Mouse (Mus musculus): ENCODE measurements at regions not wholly inside any gene's neighbourhood (a gene's known extent, or its start where the extent isn't known, plus 50 kb on each side); places are given as distances from the start of the nearest gene placed in this dataset.

DNA sequence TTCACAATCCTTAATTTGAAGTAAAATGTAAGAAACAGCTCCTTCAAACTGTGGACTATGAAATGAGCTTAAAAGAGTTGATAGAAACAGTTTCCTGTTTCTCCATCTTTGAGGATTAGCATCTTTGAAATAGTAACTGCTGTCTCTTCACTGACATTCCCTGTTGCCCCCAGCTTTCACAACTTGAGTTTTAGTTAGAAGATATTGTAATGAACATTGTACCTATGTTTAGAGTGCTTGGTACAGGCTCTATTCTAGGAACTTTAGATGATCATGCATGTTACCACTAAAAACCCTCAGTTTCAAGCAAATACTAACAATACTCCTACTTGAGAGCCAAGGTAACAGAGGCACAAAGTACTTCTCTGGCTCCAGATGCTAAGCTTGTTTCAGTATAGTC is 340.1 kb upstream of the Sel1l start:
- DNase-seq (ENCODE audit: low spot score, missing footprints) (no peak), ATAC-seq (ENCODE audit: low FRiP score) (no peak)
- H3K9me3 ChIP-seq (ENCODE audit: control insufficient read depth, low read length) = no peaks in the 10 kb centered on the region
- H3K27me3 ChIP-seq (ENCODE audit: control insufficient read depth, insufficient read depth, low read length) = no peaks in the 10 kb centered on the region
- H3K27ac ChIP-seq (ENCODE audit: low read depth, low read length) = no peak overlapping the region
- H3K36me3 ChIP-seq (ENCODE audit: control insufficient read depth, insufficient read depth, low read length) = no peaks in the 10 kb centered on the region
- H3K4me2 ChIP-seq = no peak overlapping the region
- no peak overlapping the region for H3K4me3 ChIP-seq (ENCODE audit: low read depth, low read length)
- no peak overlapping the region for H3K9ac ChIP-seq (ENCODE audit: low read length)
- no peaks in the 10 kb centered on the region for H3K4me1 ChIP-seq (ENCODE audit: control insufficient read depth, insufficient read depth, low read length)

DNA sequence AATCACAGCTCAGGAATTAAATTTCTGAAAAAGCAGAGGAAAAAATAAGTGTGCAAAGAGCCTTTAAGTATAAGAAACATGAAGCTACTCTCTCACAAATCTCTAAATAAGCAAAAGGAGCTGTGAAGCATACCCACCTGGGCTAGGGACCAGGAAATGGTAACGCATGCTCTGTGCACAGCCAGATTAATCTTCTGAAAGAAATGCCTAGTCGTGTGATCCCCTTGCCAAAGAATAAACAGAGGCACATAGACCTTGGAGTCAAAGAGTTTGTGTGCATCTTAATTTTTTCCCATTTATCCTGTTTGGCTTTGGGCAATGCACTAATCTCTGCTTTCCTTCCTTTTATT is 338.2 kb upstream of the Sel1l start:
- no peak overlapping the region for H3K9ac ChIP-seq (ENCODE audit: low read length)
- no peak overlapping the region for H3K27ac ChIP-seq (ENCODE audit: low read depth, low read length)
- ATAC-seq (ENCODE audit: low FRiP score) (no peak), DNase-seq (ENCODE audit: low spot score, missing footprints) (no peak)
- no peak overlapping the region for H3K4me2 ChIP-seq
- H3K4me3 ChIP-seq (ENCODE audit: low read depth, low read length) = no peak overlapping the region
- H3K4me1 ChIP-seq (ENCODE audit: control insufficient read depth, insufficient read depth, low read length) = no peaks in the 10 kb centered on the region
- H3K9me3 ChIP-seq (ENCODE audit: control insufficient read depth, low read length) = no peaks in the 10 kb centered on the region
- H3K36me3 ChIP-seq (ENCODE audit: control insufficient read depth, insufficient read depth, low read length) = no peaks in the 10 kb centered on the region
- 82% methylated on average over 2 of the region's 2 CpGs for WGBS
- H3K27me3 ChIP-seq (ENCODE audit: control insufficient read depth, insufficient read depth, low read length) = no peaks in the 10 kb centered on the region

DNA sequence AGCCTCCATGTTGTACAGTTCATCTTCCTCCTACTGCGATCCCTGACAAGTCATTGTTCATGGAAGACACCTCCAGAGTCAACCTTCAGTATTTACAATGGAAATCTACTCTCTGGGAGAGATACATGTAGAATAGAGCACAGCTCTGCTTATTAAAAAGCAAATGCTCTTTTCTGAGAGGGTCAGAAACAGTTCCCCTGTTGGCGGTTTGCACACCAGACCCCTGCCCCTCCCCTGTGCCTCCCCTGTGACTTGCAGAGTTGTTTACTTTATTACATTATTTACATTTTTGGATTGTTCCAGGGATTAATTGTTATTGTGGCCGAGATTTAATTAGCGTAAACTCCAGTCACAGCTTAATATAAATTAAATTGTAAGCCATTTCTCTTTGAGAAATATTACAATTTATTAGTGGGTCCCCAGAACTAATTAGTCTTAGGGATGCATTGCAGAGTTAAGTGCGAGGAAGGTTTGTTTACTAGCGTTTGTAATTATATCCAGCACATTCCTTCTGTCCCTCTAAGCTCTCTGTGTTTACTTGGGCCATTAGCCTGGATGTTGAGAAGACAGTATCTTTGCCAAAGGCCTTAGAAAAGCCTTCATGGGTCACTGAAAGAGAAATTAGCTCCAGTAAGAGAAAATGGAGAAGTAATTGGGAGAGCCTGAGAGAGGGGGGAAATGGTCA is 337.6 kb upstream of the Sel1l start:
- no peak overlapping the region for H3K4me2 ChIP-seq
- H3K9me3 ChIP-seq (ENCODE audit: control insufficient read depth, low read length) = no peaks in the 10 kb centered on the region
- H3K9ac ChIP-seq (ENCODE audit: low read length) = no peak overlapping the region
- 77% methylated on average over 6 of the region's 6 CpGs for WGBS
- DNase-seq (ENCODE audit: low spot score, missing footprints) (no peak), ATAC-seq (ENCODE audit: low FRiP score) (no peak)
- H3K36me3 ChIP-seq (ENCODE audit: control insufficient read depth, insufficient read depth, low read length) = no peaks in the 10 kb centered on the region
- no peak overlapping the region for H3K4me3 ChIP-seq (ENCODE audit: low read depth, low read length)
- no peaks in the 10 kb centered on the region for H3K27me3 ChIP-seq (ENCODE audit: control insufficient read depth, insufficient read depth, low read length)
- no peaks in the 10 kb centered on the region for H3K4me1 ChIP-seq (ENCODE audit: control insufficient read depth, insufficient read depth, low read length)
- no peak overlapping the region for H3K27ac ChIP-seq (ENCODE audit: low read depth, low read length)

DNA sequence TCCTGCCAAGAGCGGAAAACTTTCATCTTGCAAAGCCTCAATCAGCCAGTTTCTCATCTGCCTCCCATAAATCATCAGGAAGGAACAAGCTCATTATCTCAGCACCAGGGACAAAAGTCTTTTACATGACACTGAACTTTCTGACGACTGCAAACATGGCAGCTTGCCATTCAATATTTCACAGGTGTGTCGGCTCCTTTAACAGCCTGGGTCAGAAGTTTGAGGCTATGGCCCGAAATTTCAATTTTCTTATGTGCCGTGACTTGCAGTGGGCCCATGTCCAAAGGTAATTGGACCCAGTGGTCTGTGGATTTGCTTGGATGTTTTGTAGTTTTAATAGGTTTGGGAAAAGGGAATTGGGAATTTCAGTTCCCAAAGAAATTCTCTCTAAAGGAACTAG is 330.3 kb upstream of the Sel1l start:
- H3K27me3 ChIP-seq (ENCODE audit: control insufficient read depth, insufficient read depth, low read length) = no peaks in the 10 kb centered on the region

DNA sequence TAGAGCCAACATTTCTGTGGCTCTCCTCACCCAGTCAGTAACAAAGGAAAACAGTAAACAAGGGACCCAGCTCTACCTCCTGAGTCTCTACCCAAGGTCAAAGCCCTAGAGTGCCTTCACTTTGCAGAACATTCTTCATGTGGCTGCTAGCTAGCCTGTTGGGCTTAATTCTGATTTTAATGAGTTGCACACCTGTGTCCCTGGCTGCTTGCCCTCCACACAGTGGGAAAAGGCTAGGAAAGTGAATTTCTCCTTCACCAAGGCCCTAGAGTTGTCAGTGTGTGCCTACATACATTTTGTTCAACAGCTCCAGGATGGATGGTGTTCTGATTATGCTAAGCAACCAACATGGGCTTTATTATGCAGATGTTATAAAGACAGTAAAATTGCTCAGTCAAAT is 307.8 kb upstream of the Sel1l start:
- Histone ChIP-seq H3K27ac (ENCODE audit: low read depth, low read length) (no peak overlapping the region), H3K4me3 (ENCODE audit: low read depth, low read length) (no peak overlapping the region), H3K4me1 (ENCODE audit: control insufficient read depth, insufficient read depth, low read length) (no peaks in the 10 kb centered on the region), H3K4me2 (no peak overlapping the region), H3K27me3 (ENCODE audit: control insufficient read depth, insufficient read depth, low read length) (no peaks in the 10 kb centered on the region), H3K36me3 (ENCODE audit: control insufficient read depth, insufficient read depth, low read length) (no peaks in the 10 kb centered on the region), H3K9ac (ENCODE audit: low read length) (no peak overlapping the region), H3K9me3 (ENCODE audit: control insufficient read depth, low read length) (no peaks in the 10 kb centered on the region)
- ATAC-seq (ENCODE audit: low FRiP score) = no peak
- DNase-seq (ENCODE audit: low spot score, missing footprints) = no peak

More for the DNA sequence above, 330.3 kb upstream of the Sel1l start:
- ATAC-seq (ENCODE audit: low FRiP score) (no peak), DNase-seq (ENCODE audit: low spot score, missing footprints) (no peak)
- no peak overlapping the region for H3K27ac ChIP-seq (ENCODE audit: low read depth, low read length)
- H3K4me3 ChIP-seq (ENCODE audit: low read depth, low read length) = no peak overlapping the region
- H3K9ac ChIP-seq (ENCODE audit: low read length) = no peak overlapping the region
- H3K9me3 ChIP-seq (ENCODE audit: control insufficient read depth, low read length) = no peaks in the 10 kb centered on the region
- H3K36me3 ChIP-seq (ENCODE audit: control insufficient read depth, insufficient read depth, low read length) = no peaks in the 10 kb centered on the region
- H3K4me1 ChIP-seq (ENCODE audit: control insufficient read depth, insufficient read depth, low read length) = no peaks in the 10 kb centered on the region
- WGBS = 87% methylated on average over 5 of the region's 5 CpGs
- H3K4me2 ChIP-seq = no peak overlapping the region

DNA sequence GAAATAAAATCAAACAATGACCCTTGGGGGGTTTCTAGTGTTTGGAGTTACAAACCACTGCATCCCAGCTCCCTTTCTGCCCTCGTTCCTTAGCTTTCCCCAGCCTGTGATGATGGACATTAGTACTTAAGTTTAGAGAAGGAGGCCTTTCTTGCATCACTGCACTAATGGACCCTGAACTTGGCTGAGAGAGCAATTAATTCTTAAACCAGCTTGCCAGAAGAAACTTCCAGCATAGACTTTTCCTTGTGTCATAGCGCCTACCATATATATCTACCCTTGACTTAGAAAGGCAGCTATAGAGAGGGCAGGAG is 303.9 kb upstream of the Sel1l start:
- Histone ChIP-seq H3K4me3 (ENCODE audit: low read depth, low read length) (no peak overlapping the region), H3K27me3 (ENCODE audit: control insufficient read depth, insufficient read depth, low read length) (no peaks in the 10 kb centered on the region), H3K27ac (ENCODE audit: low read depth, low read length) (no peak overlapping the region), H3K36me3 (ENCODE audit: control insufficient read depth, insufficient read depth, low read length) (no peaks in the 10 kb centered on the region), H3K9ac (ENCODE audit: low read length) (no peak overlapping the region), H3K4me2 (no peak overlapping the region), H3K9me3 (ENCODE audit: control insufficient read depth, low read length) (no peaks in the 10 kb centered on the region), H3K4me1 (ENCODE audit: control insufficient read depth, insufficient read depth, low read length) (no peaks in the 10 kb centered on the region)
- ATAC-seq (ENCODE audit: low FRiP score) (no peak), DNase-seq (ENCODE audit: low spot score, missing footprints) (no peak)
- WGBS = 78% methylated on average over 2 of the region's 2 CpGs

DNA sequence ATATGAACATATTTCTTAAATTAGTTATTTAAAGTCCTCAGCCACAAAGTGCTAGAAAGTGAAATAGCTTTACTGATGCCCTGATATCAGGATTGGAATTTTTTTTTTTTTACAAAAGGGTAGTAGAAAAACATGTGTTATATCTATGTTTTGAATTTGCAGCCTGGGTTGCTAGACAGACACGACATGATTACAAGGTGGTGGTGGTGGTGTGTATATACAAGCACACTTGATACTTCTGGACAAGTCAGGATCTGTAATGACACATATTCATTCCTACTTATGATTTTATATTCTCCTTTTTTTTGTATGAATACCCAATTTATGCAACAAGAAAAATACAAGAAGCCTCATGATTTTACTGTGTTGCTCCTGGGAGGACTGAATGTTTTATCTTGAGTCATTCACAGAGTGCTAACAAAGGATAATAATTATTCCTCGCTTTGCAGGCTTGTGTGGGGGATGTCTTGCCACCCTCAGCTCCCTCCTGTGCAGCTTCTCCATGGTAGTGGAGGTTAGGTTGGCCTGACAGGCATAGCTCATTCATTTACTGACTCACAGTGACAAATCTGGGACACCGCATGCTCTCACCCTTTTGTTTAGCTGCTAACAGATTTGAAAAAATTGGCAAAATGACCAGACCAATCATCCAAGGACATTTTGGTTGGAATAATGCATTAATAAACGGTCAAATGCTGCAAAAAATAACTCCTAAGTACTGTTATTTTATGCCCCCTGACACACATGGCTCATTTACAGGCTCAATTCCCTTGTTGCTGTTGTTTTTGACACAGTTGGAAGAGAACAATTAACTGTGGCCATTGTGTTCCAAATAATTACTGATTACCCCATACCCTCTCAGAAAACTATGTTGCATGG is 303.3 kb upstream of the Sel1l start:
- no peak overlapping the region for H3K4me3 ChIP-seq (ENCODE audit: low read depth, low read length)
- no peaks in the 10 kb centered on the region for H3K4me1 ChIP-seq (ENCODE audit: control insufficient read depth, insufficient read depth, low read length)
- H3K4me2 ChIP-seq = no peak overlapping the region
- H3K9me3 ChIP-seq (ENCODE audit: control insufficient read depth, low read length) = no peaks in the 10 kb centered on the region
- WGBS = 72% methylated on average over 4 of the region's 4 CpGs
- no peak overlapping the region for H3K27ac ChIP-seq (ENCODE audit: low read depth, low read length)
- no peak for ATAC-seq (ENCODE audit: low FRiP score)
- no peaks in the 10 kb centered on the region for H3K27me3 ChIP-seq (ENCODE audit: control insufficient read depth, insufficient read depth, low read length)
- no peak overlapping the region for H3K9ac ChIP-seq (ENCODE audit: low read length)
- no peak for DNase-seq (ENCODE audit: low spot score, missing footprints)
- H3K36me3 ChIP-seq (ENCODE audit: control insufficient read depth, insufficient read depth, low read length) = no peaks in the 10 kb centered on the region

DNA sequence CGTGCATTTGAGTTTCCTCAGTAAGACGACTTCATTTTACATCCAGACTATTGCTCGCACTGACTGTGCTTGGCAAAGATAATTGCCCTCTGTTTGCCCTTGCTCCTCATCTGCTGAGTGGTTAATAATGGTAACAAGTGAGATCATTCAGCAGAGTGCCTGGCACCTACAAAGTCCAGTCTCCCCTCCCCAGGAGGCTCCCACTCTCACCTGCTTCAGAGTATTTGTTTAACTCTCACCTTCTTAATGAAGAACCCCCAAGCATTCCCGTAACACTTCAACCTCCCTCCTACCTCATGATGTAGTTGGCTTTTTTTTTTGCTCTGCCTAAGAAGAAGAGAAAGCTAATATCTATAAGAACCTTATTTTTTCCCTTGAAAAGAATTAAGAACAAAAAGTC is 288.6 kb upstream of the Sel1l start:
- Histone ChIP-seq H3K4me2 (no peak overlapping the region), H3K36me3 (ENCODE audit: control insufficient read depth, insufficient read depth, low read length) (no peaks in the 10 kb centered on the region), H3K27me3 (ENCODE audit: control insufficient read depth, insufficient read depth, low read length) (no peaks in the 10 kb centered on the region), H3K4me3 (ENCODE audit: low read depth, low read length) (no peak overlapping the region), H3K4me1 (ENCODE audit: control insufficient read depth, insufficient read depth, low read length) (no peaks in the 10 kb centered on the region), H3K27ac (ENCODE audit: low read depth, low read length) (no peak overlapping the region), H3K9me3 (ENCODE audit: control insufficient read depth, low read length) (no peaks in the 10 kb centered on the region), H3K9ac (ENCODE audit: low read length) (no peak overlapping the region)
- DNase-seq (ENCODE audit: low spot score, missing footprints) (no peak), ATAC-seq (ENCODE audit: low FRiP score) (no peak)
- WGBS = 89% methylated on average over 4 of the region's 4 CpGs

DNA sequence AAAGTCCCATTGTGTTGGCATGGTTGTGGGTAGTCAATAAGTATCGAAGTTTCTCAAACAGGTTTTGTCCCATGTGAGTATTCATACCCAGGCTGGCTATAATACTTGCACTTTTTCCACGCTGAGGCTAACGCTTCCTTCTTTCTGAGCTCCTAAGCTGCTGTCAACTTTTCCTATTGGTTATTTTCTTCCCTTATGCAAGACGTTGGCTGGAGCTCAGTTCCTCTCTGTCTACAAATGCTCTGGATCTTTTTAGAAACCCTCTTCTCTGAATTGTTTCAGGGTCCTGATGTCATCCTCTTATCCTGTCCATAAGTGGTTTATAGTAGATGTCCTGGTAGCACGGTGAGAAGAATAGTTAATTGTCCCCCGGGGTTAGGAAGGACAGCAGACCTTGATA is 278.7 kb upstream of the Sel1l start:
- H3K36me3 ChIP-seq (ENCODE audit: control insufficient read depth, insufficient read depth, low read length) = no peaks in the 10 kb centered on the region
- no peaks in the 10 kb centered on the region for H3K9me3 ChIP-seq (ENCODE audit: control insufficient read depth, low read length)
- H3K27me3 ChIP-seq (ENCODE audit: control insufficient read depth, insufficient read depth, low read length) = no peaks in the 10 kb centered on the region
- no peak overlapping the region for H3K4me2 ChIP-seq
- H3K27ac ChIP-seq (ENCODE audit: low read depth, low read length) = no peak overlapping the region
- H3K9ac ChIP-seq (ENCODE audit: low read length) = no peak overlapping the region
- DNase-seq (ENCODE audit: low spot score, missing footprints) (no peak), ATAC-seq (ENCODE audit: low FRiP score) (no peak)
- H3K4me1 ChIP-seq (ENCODE audit: control insufficient read depth, insufficient read depth, low read length) = no peaks in the 10 kb centered on the region
- WGBS = 91% methylated on average over 6 of the region's 6 CpGs
- no peak overlapping the region for H3K4me3 ChIP-seq (ENCODE audit: low read depth, low read length)

All from midbrain, embryonic 11.5 days (tissue).